Mouse (Mus musculus): ENCODE measurements at regions not wholly inside any gene's neighbourhood (a gene's known extent, or its start where the extent isn't known, plus 50 kb on each side); places are given as distances from the start of the nearest gene placed in this dataset.

- in situ Hi-C loops (cut with MboI, MseI), result loop anchor here (10.0 kb wide), 1 partner anchor 970 kb away; no protein-coding TSS in a partner anchor
These were observed 98.3 kb downstream of the Zfp326 start for GRCm38 (mm10) chr5:105974576-105975177.
